Mouse (Mus musculus) MEL (cell line): ENCODE measurements around the gene Cntnap1. TPM values are rescaled to one million over a fixed set of nuclear protein-coding genes. Genes with fewer than 3 reads are reported as not detected.

Experiments used
- DNase-seq: peaks from one replicate; pipeline ENCODE4 v3.0.0; 2011; ENCODE audit warnings: low read depth, low spot score
- H3K27ac ChIP-seq: 2 replicates; pipeline ENCODE4 v1.5.1; 2012; ENCODE audit warnings: low read depth, mild to moderate bottlenecking, control low read depth, low read length, moderate library complexity; ENCODE audit not compliant: control insufficient read depth
- H3K27me3 ChIP-seq, 2 experiments: fragments of 150-350 bp in 1 of 2; sonication (generic) in 1 of 2; 2 replicates each; pipeline ENCODE4 v1.6.1; 2012; ENCODE audit warnings: low read length in 2 of 2, mild to moderate bottlenecking in 2 of 2, improper control_type of control experiment in 1 of 2, moderate library complexity in 1 of 2; ENCODE audit not compliant: insufficient read depth in 2 of 2, control insufficient read depth in 1 of 2
- H3K36me3 ChIP-seq, 2 experiments: 2 replicates each; pipeline ENCODE4 v1.6.1; 2012 to 2014; ENCODE audit warnings: low read length in 2 of 2, improper control_type of control experiment in 1 of 2, inconsistent platforms in 1 of 2, mild to moderate bottlenecking in 1 of 2; ENCODE audit not compliant: insufficient read depth in 2 of 2, control insufficient read depth in 1 of 2
- H3K4me1 ChIP-seq, 2 experiments: fragments of 150-350 bp in 1 of 2; sonication (generic) in 1 of 2; 2 replicates each; pipeline ENCODE4 v1.6.1; 2012; ENCODE audit warnings: low read length in 2 of 2, improper control_type of control experiment in 1 of 2, mild to moderate bottlenecking in 1 of 2; ENCODE audit not compliant: insufficient read depth in 2 of 2, control insufficient read depth in 1 of 2
- H3K4me3 ChIP-seq, 2 experiments: fragments of 150-350 bp in 1 of 2; sonication (generic) in 1 of 2; 2 replicates each; pipeline ENCODE4 v1.5.1; 2012; ENCODE audit warnings: low read depth in 2 of 2, low read length in 2 of 2, mild to moderate bottlenecking in 2 of 2, moderate library complexity in 2 of 2, control low read depth in 1 of 2, improper control_type of control experiment in 1 of 2; ENCODE audit not compliant: control insufficient read depth in 1 of 2, insufficient read depth in 1 of 2
- H3K79me2 ChIP-seq: 2 replicates; pipeline ENCODE4 v1.6.1; 2012; ENCODE audit warnings: mild to moderate bottlenecking, low read length, moderate library complexity; ENCODE audit not compliant: control insufficient read depth, poor library complexity, insufficient read depth
- H3K9ac ChIP-seq: 2 replicates; pipeline ENCODE4 v1.6.1; 2012; ENCODE audit warnings: low read depth, mild to moderate bottlenecking, control low read depth, low read length, moderate library complexity; ENCODE audit not compliant: control insufficient read depth, poor library complexity, severe bottlenecking
- H3K9me3 ChIP-seq: fragments of 150-350 bp; sonication (generic); replicated peaks from 2 replicates; pipeline ENCODE4 v1.6.1; 2012; ENCODE audit warnings: mild to moderate bottlenecking, low read length, improper control_type of control experiment, moderate library complexity; ENCODE audit not compliant: insufficient read depth
- BHLHE40 ChIP-seq: IDR thresholded peaks from 2 replicates; pipeline ENCODE4 v1.6.1; 2012; ENCODE audit warnings: low read depth, mild to moderate bottlenecking, inconsistent platforms, low read length, improper control_type of control experiment, borderline replicate concordance
- CHD1 ChIP-seq: IDR thresholded peaks from 2 replicates; pipeline ENCODE4 v1.6.1; 2012; ENCODE audit warnings: low read depth, mild to moderate bottlenecking, inconsistent platforms, low read length, improper control_type of control experiment
- CHD2 ChIP-seq: IDR thresholded peaks from 2 replicates; pipeline ENCODE4 v1.6.1; 2011; ENCODE audit warnings: low read length, improper control_type of control experiment
- E2F4 ChIP-seq: IDR thresholded peaks from 2 replicates; pipeline ENCODE4 v1.6.1; 2011; ENCODE audit warnings: low read depth, low read length, improper control_type of control experiment, borderline replicate concordance
- ELF1 ChIP-seq: IDR thresholded peaks from 2 replicates; pipeline ENCODE4 v1.6.1; 2014; ENCODE audit warnings: low read depth, mild to moderate bottlenecking, inconsistent platforms, low read length, improper control_type of control experiment, moderate library complexity
- EP300 ChIP-seq, 2 experiments: IDR thresholded peaks; 2 replicates each; pipeline ENCODE4 v1.6.1; 2011; ENCODE audit warnings: improper control_type of control experiment in 2 of 2, low read length in 2 of 2, low read depth in 1 of 2, mild to moderate bottlenecking in 1 of 2
- ETS1 ChIP-seq: IDR thresholded peaks from 2 replicates; pipeline ENCODE4 v1.6.1; 2012; ENCODE audit warnings: low read depth, mild to moderate bottlenecking, inconsistent platforms, low read length, improper control_type of control experiment, moderate library complexity
- GABPA ChIP-seq: IDR thresholded peaks from 2 replicates; pipeline ENCODE4 v1.6.1; 2012; ENCODE audit warnings: low read depth, mild to moderate bottlenecking, inconsistent platforms, low read length, improper control_type of control experiment, moderate library complexity
- GATA1 ChIP-seq: IDR thresholded peaks from 2 replicates; pipeline ENCODE4 v1.6.1; 2011; ENCODE audit warnings: low read depth, low read length, improper control_type of control experiment
- JUND ChIP-seq: IDR thresholded peaks from 2 replicates; pipeline ENCODE4 v1.6.1; 2011; ENCODE audit warnings: low read depth, mild to moderate bottlenecking, improper control_type of control experiment, low read length
- KAT2A ChIP-seq: conservative IDR thresholded peaks from 2 replicates; pipeline ENCODE4 v1.6.1; 2012; ENCODE audit warnings: low read depth, low read length, improper control_type of control experiment, inconsistent platforms
- MAX ChIP-seq: IDR thresholded peaks from 2 replicates; pipeline ENCODE4 v1.6.1; 2011; ENCODE audit warnings: low read length, improper control_type of control experiment
- MAZ ChIP-seq: IDR thresholded peaks from 2 replicates; pipeline ENCODE4 v1.6.1; 2012; ENCODE audit warnings: low read depth, mild to moderate bottlenecking, inconsistent platforms, low read length, improper control_type of control experiment
- MYB ChIP-seq: IDR thresholded peaks from 2 replicates; pipeline ENCODE4 v1.6.1; 2011; ENCODE audit warnings: mild to moderate bottlenecking, low read depth, low read length, improper control_type of control experiment
- MYC ChIP-seq: IDR thresholded peaks from 2 replicates; pipeline ENCODE4 v1.6.1; 2011; ENCODE audit warnings: low read depth, mild to moderate bottlenecking, low read length, improper control_type of control experiment, moderate library complexity
- NELFE ChIP-seq: IDR thresholded peaks from 2 replicates; pipeline ENCODE4 v1.6.1; 2011; ENCODE audit warnings: low read depth, low read length, improper control_type of control experiment
- NRF1 ChIP-seq: IDR thresholded peaks from 2 replicates; pipeline ENCODE4 v1.6.1; 2014; ENCODE audit warnings: low read depth, mild to moderate bottlenecking, inconsistent platforms, low read length, improper control_type of control experiment, moderate library complexity; ENCODE audit not compliant: poor library complexity, insufficient read depth, severe bottlenecking
- POLR2A ChIP-seq, 2 experiments: IDR thresholded peaks; 2 replicates each; pipeline ENCODE4 v1.6.1; 2011 to 2012; ENCODE audit warnings: low read length in 2 of 2, mild to moderate bottlenecking in 2 of 2, control low read depth in 1 of 2, improper control_type of control experiment in 1 of 2, low read depth in 1 of 2, moderate library complexity in 1 of 2; ENCODE audit not compliant: control insufficient read depth in 1 of 2, insufficient read depth in 1 of 2, poor library complexity in 1 of 2
- POLR2AphosphoS5 ChIP-seq: IDR thresholded peaks from 2 replicates; pipeline ENCODE4 v1.6.1; 2012; ENCODE audit warnings: low read depth, borderline replicate concordance, mild to moderate bottlenecking, inconsistent platforms, low read length, moderate library complexity, mixed read lengths
- RAD21 ChIP-seq: IDR thresholded peaks from 2 replicates; pipeline ENCODE4 v1.6.1; 2011; ENCODE audit warnings: mild to moderate bottlenecking, low read depth, low read length, improper control_type of control experiment
- RCOR1 ChIP-seq: IDR thresholded peaks from 2 replicates; pipeline ENCODE4 v1.6.1; 2012; ENCODE audit warnings: low read depth, mild to moderate bottlenecking, inconsistent platforms, low read length, improper control_type of control experiment
- SIN3A ChIP-seq: IDR thresholded peaks from 2 replicates; pipeline ENCODE4 v1.6.1; 2012; ENCODE audit warnings: low read length, improper control_type of control experiment, inconsistent platforms
- TAL1 ChIP-seq: IDR thresholded peaks from 2 replicates; pipeline ENCODE4 v1.6.1; 2012; ENCODE audit warnings: mild to moderate bottlenecking, inconsistent platforms, low read length, moderate library complexity, mixed read lengths
- TBP ChIP-seq: IDR thresholded peaks from 2 replicates; pipeline ENCODE4 v1.8.0; 2011; ENCODE audit warnings: low read depth, low read length, improper control_type of control experiment
- UBTF ChIP-seq: IDR thresholded peaks from 2 replicates; pipeline ENCODE4 v1.6.1; 2012; ENCODE audit warnings: low read depth, mild to moderate bottlenecking, inconsistent platforms, low read length, improper control_type of control experiment, moderate library complexity, borderline replicate concordance; ENCODE audit not compliant: insufficient read depth
- USF1 ChIP-seq: IDR thresholded peaks from 2 replicates; pipeline ENCODE4 v1.6.1; 2014; ENCODE audit warnings: low read depth, mild to moderate bottlenecking, inconsistent platforms, low read length, improper control_type of control experiment, moderate library complexity
- USF2 ChIP-seq, 2 experiments: IDR thresholded peaks; 2 replicates each; pipeline ENCODE4 v1.6.1; 2011 to 2012; ENCODE audit warnings: improper control_type of control experiment in 2 of 2, low read length in 2 of 2, borderline replicate concordance in 1 of 2, inconsistent platforms in 1 of 2, low read depth in 1 of 2, mild to moderate bottlenecking in 1 of 2; ENCODE audit not compliant: insufficient read depth in 1 of 2
- ZC3H11A ChIP-seq: IDR thresholded peaks from 2 replicates; pipeline ENCODE4 v1.6.1; 2012; ENCODE audit warnings: low read depth, mild to moderate bottlenecking, inconsistent platforms, low read length, improper control_type of control experiment
- ZKSCAN1 ChIP-seq: IDR thresholded peaks from 2 replicates; pipeline ENCODE4 v1.6.1; 2012; ENCODE audit warnings: low read depth, mild to moderate bottlenecking, inconsistent platforms, low read length, improper control_type of control experiment, moderate library complexity
- ZMIZ1 ChIP-seq: IDR thresholded peaks from 2 replicates; pipeline ENCODE4 v1.6.1; 2012; ENCODE audit warnings: low read depth, mild to moderate bottlenecking, inconsistent platforms, low read length, improper control_type of control experiment, moderate library complexity
- polyA plus RNA-seq, 2 experiments: library from polyadenylated mRNA; stranded (reverse) in 1 of 2; unstranded in 1 of 2; fragments of >175 nt in 1 of 2; fragments of >200 nt in 1 of 2; gene quantifications; 2 replicates each; pipeline versions ENCODE4 v1.2.1 to v1.2.4; 2012; ENCODE audit warnings: low replicate concordance in 2 of 2, low read depth in 1 of 2; ENCODE audit not compliant: insufficient read length in 2 of 2, insufficient read depth in 1 of 2, missing spikeins in 1 of 2
- total RNA-seq: library from RNA; depleted of rRNA; stranded (reverse); fragments of 300-350 nt; gene quantifications from 2 replicates; pipeline ENCODE4 v1.2.3, GENCODE M21; 2012

The Cntnap1 gene
- total and polyA plus RNA-seq, 3 experiments: 0.01 TPM; not detected in 2

- peak in 1 of 2 experiments; percentile 30; a peak in 1 of 4 replicates for TF ChIP-seq POLR2A (IDR thresholded peaks at IDR 0.05; ENCODE audit: control insufficient read depth in 1 of 2, insufficient read depth in 1 of 2, low read depth in 1 of 2, low read length in 2 of 2, poor library complexity in 1 of 2)
- TF ChIP-seq ELF1: peak; percentile 51; the same call in 1 of the 2 replicates
- TF ChIP-seq NRF1: no peak
- no peak for TF ChIP-seq E2F4
- TF ChIP-seq ZMIZ1: 0 out of 2 replicates have a peak, but pooled peaks have one; percentile 30
- no peak for TF ChIP-seq RAD21
- TF ChIP-seq MYB: peak; percentile 74
- TF ChIP-seq UBTF: no peak
- TF ChIP-seq GABPA: no peak
- no peak; the same call in 1 of the 2 replicates for TF ChIP-seq TBP
- peak; percentile 78 for TF ChIP-seq CHD2
- TF ChIP-seq USF1: no peak
- TF ChIP-seq ZC3H11A: no peak
- TF ChIP-seq SIN3A: peak; percentile 87
- TF ChIP-seq KAT2A: peak; percentile 37; the same call in 1 of the 2 replicates
- TF ChIP-seq ETS1: peak; percentile 100
- TF ChIP-seq ZKSCAN1: no peak
- TF ChIP-seq MYC: no peak
- TF ChIP-seq POLR2AphosphoS5: no peak
- peak; percentile 34; the same call in 1 of the 2 replicates for TF ChIP-seq NELFE
Observed at GRCm38 (mm10) chr11:101189495-101190180, 19.3 kb downstream of the Cntnap1 start (continued).

DNA sequence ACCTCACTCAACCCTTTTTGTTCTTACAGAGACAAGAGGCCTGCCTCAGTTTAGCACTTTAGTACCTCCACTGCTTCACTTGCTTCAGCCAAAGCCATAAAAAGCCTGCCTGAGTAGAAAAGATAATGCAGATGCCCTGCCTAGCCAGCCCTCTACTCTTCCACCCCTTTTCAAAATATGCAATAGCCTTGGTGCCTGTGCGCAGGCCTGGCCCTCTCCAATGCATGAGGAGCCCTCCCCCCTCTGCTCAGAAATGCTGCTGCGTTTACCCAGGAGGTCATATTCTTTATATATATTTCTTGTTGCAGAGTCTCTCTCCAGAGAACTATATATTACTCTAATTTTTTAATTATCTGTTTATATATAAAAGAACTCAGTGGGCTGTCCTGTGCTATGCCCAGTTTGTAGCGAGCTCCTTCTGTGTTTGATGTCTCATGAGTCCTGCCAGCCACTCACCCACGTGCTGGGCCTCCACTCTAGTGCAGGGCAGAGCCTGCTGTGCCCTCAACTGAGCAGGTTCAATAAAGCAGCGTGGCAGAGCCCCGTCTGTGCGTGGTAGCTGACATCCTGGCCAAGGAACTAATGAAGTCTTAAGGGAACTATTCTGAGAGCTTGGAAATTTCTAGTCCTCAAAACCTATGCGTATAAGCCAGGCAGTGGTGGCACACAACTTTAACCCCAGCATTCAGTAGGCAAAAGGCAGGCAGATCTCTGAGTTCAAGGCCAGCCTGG is 20.0 kb downstream of the Cntnap1 start:
- no peaks in the 10 kb centered on the region for H3K9me3 ChIP-seq
- peaks cover 10 to 26% of the 10 kb centered on the region in 2 experiments for H3K4me1 ChIP-seq
- peak overlapping the region; percentile 69 for H3K27ac ChIP-seq
- H3K36me3 ChIP-seq: peaks cover 0 to 23% of the 10 kb centered on the region in 2 experiments; a peak in 2 of 4 replicates
- no peaks in the 10 kb centered on the region for H3K79me2 ChIP-seq
- no peak overlapping the region; a peak in 1 of 4 replicates for H3K4me3 ChIP-seq
- peak overlapping the region; percentile 53 for H3K9ac ChIP-seq
- no peaks in the 10 kb centered on the region for H3K27me3 ChIP-seq
- no peak for DNase-seq
- TF ChIP-seq NELFE (peak; percentile 10; the same call in 1 of the 2 replicates), MAX (peak; percentile 56), MAZ (peak; percentile 4; the same call in 1 of the 2 replicates), BHLHE40 (no peak; the same call in 1 of the 2 replicates), USF1 (0 out of 2 replicates have a peak, but pooled peaks have one; percentile 0), POLR2A (IDR thresholded peaks at IDR 0.05; ENCODE audit: control insufficient read depth in 1 of 2, insufficient read depth in 1 of 2, low read depth in 1 of 2, low read length in 2 of 2, poor library complexity in 1 of 2) (peak in 1 of 2 experiments; percentile 2; a peak in 1 of 4 replicates), USF2 (IDR thresholded peaks at IDR 0.05; ENCODE audit: borderline replicate concordance in 1 of 2, insufficient read depth in 1 of 2, low read depth in 1 of 2, low read length in 2 of 2) (no peak), NRF1 (peak; percentile 62), ZKSCAN1 (no peak), GABPA (no peak), RCOR1 (no peak), GATA1 (no peak), ELF1 (no peak), TAL1 (peak; percentile 17; the same call in 1 of the 2 replicates), KAT2A (peak; percentile 7; the same call in 1 of the 2 replicates), EP300 (IDR thresholded peaks at IDR 0.05; ENCODE audit: low read depth in 1 of 2, low read length in 2 of 2) (no peak), CHD1 (no peak), TBP (no peak), ZC3H11A (no peak), JUND (0 out of 2 replicates have a peak, but pooled peaks have one; percentile 9)
